Mouse (Mus musculus) left cerebral cortex, adult 18-20 months (tissue): ENCODE results near the gene Mast4. TPM values are rescaled to one million over a fixed set of nuclear protein-coding genes. Genes with fewer than 3 reads are reported as not detected.

Experiments
- DNase-seq, 2 experiments: peaks; one replicate each; pipeline ENCODE4 v3.0.0; 2021 to 2022; ENCODE audit warnings: low spot score in 2 of 2, mixed read lengths in 1 of 2
- total RNA-seq, 2 experiments: library from RNA; stranded (reverse); gene quantifications; 2 replicates each; pipeline ENCODE4 v1.2.3; 2021

Mast4 gene
- total RNA-seq, 2 experiments from 2014 or later, result 49.8 to 50.2 TPM

DNA sequence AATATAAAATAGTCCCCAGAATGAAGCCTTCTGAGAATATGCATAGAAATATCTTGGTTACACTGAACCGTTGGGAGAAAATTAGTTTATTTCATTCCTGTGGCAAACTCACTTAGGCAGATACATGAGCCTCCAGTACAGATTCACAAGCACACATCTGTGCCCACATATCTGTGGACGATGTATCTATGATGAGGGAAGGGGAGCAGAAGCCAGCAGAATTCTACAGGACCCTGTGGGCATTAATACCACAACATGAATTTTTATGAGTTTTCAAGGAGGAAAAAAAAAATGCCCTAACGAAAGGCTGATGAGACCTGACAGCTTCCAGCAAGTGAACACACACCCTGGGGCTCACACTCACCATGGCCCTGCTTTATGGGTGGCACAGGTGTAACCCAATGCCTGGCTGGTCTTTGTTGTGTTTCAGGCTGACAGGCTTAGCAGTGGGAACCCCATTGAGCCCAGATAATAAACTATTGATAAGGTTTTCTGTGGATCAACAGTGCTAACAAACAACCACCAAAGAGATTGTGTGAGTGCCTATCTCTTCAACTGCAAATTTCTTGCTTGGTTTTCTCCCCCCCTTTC lies 17.4 kb downstream of the Mast4 start:
- DNase-seq, result no peak

DNA sequence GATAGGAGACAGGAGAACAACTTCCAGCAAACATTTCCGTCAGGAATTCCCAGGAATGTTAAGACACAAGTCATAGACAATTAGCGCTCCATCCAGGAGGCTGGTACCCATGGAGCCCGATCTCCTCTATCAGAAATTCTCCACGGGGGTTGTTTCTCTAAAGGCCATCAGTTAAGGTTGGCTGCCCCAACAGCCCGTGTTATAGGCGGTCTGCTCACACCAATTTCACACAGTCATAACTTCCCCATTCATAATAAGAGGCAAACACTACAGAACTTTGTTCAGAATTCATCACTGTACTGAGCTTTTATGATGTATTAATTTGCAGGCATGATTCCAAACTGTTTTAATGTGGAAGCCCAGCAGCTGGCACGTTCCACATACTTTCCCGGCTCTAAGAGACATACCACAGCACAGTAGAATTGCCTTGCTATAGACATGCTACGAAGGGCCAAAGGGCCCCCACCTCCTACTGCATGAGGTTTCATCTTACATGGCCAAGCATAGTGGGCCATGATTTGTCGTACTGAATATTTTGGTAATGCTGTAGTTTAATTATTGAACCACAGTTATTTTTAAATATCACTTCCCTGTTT lies 19.1 kb downstream of the Mast4 start:
- no peak for DNase-seq

DNA sequence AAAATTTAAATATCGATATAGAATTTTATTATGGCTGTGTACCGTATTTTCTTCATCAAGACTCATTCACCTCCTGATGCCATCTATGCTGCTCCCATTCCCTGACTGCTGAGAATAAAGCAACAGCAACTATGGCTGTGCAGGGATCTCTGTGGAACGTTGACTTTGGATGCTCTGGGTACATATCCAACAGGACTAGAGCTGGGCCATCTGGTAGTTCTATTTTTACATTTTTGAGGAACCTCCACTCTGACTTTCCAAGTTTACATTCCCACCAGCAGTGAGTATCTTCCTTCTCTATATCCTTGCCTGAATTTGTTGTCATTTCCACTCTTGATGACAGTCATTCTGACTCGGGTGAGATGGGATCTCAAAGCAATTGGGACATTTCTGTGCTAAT lies 26.0 kb downstream of the Mast4 start:
- DNase-seq, result peak in 1 of 2 experiments; percentile 12

DNA sequence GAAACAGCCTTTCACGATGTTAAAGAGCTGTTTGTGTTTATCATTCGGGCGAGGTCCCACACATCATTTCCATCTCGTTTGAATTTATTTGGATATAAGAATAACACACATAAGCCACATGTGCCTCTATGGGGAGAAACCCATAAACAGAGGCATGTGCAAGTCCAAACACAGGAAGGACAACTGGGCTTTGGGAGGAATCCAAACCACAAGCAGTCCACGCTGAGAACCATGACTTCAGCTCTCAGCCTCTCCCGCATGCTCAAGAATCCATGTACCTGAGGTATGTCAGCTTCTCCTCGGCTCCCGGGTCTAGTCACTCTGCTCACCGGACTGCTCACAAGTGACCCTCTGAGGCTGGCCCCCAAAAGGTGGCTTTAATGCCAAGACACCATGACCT lies 30.5 kb downstream of the Mast4 start:
- DNase-seq, result no peak

DNA sequence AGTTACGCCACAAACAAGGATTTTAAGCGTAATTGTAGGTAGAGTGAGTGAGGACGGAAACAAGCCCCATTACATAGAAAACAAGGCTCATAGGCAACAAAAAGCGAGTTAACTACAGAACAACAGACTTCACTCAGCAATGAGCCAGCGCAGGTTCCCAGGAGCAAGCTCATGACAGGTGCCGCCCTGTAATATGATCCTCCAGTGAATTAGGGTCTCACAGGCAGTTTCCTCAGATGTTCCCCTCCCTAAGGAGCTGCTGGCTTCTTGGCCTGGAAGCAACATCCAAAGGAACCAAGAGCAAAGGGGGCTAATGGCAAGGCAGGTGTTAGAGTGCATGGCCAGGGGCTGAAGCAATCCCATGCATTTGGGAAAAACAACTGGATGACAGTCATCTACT lies 31.8 kb downstream of the Mast4 start:
- no peak for DNase-seq

DNA sequence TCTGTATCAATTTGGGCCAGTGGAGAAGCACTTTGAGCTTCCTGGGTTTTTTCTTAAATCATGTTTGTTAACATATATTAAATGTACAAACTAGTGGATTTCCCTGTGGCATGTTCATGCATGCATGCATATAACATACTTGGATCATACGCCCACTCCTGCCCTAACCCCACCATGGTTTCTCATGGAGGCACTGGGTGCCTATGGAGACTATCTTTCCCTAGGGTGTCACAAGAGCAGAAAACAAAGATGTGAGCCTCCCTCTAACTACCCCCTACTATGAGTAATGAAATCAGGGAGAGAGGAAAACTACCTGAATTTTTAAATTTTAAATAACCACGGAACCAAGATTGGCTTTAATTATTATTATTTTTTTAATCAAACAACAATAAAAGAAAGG lies 32.2 kb downstream of the Mast4 start:
- no peak for DNase-seq

DNA sequence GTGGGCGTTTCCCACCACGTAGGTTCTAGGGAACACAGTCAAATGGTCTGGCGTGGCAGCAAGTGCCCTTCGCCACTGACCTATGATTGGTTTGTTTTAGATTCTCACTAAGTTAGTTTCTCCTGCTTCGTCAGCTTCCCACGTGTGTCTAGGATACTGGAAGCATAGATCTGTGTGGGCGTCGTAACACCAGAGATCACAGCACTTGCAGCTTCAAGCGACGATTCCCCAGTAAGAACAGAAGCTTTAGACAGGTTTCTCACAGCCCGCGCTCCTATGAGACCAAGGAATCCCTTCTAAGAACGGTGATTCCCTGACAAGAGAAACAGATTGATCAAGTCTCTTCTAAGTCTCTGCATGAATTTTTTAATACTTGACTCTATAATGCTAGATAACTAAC lies 39.9 kb downstream of the Mast4 start:
- peak in 1 of 2 experiments; percentile 17 for DNase-seq

DNA sequence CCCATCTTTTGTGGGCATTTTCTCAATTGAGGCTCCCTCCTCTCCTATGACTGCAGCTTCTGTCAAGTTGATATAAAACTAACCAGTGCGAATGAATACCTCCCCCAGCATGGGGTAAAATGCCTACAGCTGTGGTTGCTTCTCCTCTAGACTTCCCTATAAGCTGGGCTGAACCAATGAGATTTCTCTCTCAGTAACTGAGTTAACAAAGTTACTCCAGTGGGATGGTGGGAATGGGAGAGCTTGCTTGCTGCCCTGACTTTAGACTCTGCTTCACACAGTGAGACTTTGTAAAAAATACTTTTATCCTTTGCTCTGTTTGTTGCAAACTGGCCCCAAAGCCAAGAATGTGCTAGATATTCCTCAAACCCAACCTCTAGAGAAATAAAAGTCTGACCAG lies 41.2 kb downstream of the Mast4 start:
- no peak for DNase-seq

DNA sequence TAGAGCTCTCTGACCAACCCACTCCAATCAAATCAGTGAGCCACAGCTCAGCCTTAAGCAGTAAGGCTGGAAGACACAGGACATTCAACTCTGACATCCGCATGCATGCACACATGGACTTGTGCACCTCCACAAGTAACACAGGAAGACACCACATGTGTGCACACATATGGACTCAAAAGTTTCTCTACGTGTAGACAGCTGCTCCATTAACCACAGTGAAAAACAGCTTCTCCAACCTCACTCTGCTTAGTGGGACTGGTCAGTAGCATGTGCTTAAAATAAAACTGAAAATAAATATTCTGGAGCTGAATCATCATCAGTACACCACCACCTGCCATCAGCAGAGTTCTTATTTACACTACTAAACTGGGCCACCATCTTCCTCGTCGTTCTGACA lies 43.2 kb downstream of the Mast4 start:
- DNase-seq, result no peak

DNA sequence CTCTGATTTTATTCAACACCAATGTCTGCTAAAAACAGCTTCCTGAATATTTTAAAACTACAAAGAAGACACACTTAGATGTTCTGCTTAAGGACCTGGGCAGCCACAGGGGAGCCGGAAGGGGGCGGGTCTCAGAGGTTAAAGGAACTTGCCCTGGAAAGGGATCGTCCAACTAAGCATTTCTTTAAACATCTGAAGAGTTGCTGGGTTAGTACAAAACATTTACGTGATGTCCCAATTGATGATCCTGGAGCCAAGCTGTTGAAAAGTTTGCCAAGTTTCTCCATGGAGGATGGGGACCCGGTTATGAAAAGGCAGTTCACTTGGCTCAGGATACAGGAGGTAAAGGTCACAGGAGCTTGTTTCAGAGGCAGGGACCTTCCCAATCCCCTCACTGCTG lies 48.5 kb downstream of the Mast4 start:
- DNase-seq, result no peak

DNA sequence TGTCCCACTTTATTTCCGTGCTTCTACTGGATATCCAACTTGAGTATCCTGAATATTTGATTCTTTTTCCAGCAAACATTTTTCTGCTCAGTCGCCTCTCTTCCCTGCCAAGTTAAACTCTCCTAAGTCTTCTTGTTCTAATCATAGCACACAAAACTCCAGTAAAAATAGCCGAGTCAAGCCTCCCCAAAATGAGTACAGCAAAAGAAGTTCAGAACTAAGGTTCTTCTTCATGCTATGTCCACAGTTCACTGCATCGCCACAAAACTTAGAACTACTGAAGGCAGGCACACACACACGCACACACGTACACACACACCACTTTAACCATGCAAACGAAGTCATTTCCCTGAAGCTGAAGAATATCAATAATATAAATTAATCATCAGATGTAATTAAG lies 49.3 kb downstream of the Mast4 start:
- DNase-seq, result no peak

DNA sequence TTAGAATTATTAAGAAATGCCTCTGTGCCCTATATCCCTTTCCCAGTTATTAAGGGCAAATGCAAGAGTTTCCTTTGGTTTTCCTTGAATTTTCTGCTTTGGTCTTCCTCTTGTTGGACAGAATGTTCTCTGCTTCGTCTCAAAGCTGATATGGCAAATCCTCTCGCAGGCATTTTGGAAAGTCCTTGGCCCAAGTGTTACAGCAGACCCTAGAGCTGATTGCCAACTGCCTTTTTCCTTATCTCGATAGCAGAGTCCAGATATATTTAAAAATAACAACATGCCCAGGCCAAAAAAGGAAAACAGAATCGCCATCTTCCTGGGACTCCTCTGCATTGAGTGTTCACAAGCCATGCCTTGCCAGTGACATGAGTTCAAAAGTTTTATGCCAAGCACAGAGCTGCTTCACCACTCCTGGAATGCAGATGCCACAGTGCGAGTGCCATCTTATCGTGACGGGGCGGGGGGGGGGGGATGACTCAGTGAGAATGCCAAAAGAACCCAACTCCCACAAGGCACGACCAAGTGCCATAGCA lies 63.4 kb downstream of the Mast4 start:
- no peak for DNase-seq

DNA sequence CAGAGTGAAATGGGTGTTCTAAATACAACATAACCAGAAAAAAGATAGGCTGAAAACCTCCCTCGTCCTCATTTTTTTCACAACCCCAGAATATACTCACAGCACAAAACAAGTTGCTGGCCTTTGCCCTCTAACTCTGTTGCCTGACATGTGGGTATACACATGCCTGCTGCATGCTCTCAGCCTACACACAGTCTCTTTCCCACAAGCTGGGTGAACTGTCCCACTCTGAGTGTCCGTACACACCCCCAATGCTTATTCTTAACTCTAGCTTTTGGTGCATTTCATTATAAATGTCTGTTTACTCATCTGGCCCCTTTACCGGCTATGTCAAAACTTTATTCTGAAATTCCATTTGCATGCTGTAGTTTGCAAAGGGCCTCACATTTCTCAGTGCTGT lies 71.6 kb downstream of the Mast4 start:
- no peak for DNase-seq

DNA sequence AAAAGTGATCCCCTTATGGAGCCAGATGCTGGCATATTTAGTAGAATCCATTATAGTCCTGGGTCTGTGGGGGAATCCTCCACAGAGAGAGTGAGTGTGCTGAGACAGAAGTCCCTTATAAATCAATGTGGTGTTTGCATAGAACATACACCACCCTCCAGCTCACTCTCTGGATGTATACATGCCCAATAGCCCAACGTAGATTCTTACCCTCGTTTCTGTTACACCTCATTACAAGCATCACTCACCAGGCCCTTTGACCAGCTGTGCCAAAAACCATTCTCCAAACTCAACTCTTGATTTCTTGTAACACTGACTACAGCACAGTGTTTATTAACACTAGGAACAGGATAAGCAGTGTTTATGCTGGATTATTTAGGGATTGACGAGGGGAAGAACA lies 72.2 kb downstream of the Mast4 start:
- no peak for DNase-seq

DNA sequence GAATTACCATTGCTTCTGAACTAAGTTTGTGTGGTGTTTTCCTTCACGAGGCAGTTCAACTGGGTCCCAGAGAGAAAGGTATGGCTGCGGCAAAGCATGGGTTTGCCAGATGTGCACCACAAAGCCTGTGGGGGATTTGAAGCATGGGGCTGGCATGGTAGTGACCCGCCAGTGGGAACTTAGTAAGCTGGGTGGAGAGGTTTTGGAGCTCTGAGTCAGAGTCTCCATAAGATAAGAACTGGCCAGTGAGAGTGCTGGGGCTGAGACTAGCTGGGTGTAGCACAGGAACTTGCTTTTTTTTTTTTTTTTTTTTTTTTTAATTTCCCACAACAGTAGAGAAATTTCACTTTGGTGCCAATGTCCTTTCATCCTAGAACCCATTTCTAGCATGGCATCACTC lies 73.9 kb downstream of the Mast4 start:
- no peak for DNase-seq

DNA sequence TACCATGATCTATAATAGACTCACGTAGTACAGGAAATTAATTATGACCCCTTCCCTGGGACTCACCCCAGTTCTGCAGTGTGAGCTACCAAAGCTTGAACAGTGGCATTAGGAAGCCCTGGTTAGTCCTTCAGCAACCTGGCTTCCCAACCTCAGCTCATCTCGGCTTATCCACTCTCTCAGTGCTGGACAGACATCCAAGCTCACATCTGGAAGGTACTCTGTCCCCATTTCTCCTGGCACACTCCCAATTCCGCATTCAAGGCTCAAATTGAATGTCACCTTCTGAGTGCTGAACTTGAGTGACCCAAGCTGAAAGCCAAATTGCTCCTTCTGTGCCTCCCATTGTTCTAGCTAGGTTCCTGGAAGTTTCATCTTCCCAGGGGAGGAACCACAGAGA lies 76.2 kb downstream of the Mast4 start:
- DNase-seq, result no peak

DNA sequence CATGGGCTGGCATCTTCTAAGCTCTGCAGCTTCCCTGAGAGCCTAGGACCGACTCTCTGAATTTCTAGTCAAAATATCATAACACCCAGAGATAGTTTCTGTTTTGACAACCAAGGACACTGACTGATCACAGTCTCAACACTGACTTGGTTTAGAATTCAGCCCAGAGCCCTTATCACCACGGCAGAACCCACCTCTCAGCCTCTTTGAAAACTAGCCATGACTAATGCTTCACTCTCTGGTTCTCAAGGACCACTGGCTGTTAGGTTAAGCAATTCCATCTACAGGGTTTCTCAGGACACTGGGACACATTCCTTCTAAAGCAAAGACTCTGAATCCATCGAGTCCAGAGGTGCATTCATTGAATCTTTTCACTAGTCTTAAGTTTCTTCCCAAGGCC lies 79.4 kb downstream of the Mast4 start:
- DNase-seq, result no peak

DNA sequence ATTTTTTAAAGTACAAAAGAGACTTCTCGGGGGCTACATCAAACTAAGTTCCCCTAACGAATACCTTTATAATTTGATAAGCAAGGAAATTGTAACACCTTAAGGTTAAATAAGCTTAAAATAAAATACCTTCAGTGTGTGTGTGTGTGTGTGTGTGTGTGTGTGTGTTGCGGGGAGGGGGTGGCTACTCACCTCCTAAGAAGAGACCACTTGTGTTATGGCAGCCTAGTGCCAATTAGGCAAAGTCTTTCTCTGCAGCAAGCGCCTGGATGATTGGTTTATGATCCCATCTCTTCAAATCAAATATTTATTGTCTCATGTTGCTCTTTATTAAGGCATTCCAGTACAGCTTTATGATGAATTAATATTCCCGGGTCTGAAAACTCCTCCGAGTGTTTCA lies 81.2 kb downstream of the Mast4 start:
- DNase-seq, result no peak

DNA sequence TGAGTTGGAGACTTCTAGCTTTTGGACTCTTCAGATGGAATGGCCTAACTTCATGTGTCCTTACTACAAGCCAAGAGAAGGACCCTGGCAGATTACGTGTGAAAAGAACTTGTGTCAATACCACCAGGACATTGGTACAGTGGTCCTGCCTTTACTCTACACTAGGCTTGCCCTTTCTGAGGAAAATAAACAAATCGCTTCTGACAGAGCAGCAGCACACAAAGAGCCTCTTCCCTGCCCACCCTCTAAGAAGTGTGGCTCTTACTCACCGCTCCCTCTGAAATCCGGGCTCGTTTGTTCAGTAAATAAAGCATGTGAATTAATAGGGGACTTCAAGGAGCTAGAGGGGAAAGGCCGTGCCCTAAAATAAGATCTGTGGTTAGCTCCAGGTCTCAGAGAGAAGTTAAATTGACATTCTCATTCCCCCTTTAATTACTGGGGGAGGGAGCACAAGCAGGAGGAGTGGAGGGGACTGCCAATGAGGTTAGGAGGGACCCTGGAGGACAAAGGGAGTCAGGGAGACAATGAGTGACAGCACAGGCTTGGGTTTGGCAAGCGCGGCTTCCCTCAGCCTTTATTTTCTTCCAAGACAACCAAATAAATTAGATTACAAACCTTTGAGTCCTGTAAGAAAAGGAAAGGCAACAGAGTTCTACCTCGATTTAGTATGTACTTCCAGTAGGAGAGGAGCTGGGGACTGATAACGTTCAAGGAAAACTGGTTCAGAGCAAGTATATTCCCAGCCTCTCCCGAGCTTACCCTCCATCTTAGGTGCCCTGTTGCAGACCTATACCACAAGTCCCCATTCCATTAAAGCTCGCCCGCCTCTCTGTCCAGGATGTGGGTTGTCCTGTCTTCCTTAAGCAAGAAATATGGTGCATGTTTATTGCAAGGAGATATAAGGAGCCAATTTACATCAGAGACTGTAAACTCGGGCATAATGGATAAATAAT lies 85.9 kb downstream of the Mast4 start:
- no peak for DNase-seq

DNA sequence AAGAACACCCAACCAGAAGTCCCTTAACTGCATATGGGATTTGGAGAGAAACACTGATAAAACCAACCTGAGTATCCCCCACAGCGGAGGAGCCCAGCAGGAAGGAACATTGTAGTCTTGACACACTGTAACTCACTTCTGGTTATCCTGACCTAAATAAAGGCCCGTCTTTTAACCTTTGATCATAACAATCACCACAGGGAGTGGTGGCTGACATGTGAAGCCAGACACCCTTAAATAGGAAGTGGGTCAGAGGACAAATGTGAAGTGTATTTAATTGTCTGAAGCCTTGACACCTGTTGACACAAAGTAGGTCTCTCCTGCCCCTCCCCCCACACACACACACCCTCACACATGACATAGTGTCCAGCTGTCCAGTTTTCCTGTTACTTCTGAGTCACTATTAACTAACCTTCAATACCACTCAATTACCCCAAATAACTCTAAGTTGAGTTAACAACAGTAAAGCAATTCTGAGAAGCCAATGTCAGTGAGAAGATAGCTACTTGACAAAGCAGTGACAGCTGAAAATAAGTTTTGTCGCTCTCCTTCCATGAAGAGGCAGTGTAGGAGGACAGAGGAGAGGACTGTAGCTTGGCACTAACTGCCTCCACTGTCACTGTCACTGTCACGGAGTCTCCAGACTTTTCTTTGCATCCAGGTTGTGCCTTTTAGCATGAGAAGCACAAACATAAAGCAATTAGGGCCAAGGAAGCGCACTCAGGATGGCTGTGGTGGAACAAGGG lies 87.2 kb downstream of the Mast4 start:
- no peak for DNase-seq

DNA sequence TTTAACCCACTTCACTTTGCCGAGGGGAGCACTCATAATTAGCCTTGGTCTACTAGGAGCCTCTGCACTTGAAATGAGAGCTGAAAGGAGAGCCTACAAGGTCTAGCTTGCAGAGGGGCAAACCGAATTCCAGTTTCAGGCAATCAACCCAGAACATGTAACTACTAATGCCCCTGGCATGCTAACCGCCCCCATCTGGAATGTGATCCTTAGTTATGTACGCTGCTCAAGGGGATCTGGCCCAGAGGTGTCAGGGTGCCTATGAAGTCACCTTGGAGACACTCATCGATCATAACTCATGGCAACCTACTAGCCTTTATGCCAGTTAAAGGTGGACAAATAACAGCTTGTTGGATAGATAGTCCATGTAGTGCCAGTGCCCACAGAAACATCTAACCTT lies 88.9 kb downstream of the Mast4 start:
- DNase-seq, result no peak
